Mouse (Mus musculus) heart, embryonic 12.5 days (tissue): ENCODE data around the gene Plpp1. TPM values are rescaled to one million over a fixed set of nuclear protein-coding genes. Genes with fewer than 3 reads are reported as not detected.

Source experiments
- polyA plus RNA-seq: library from polyadenylated mRNA; unstranded; fragments of >200 nt; fragmentation: Nextera tagmentation; extraction: Ambion mirVana; gene quantifications from 2 replicates; pipeline ENCODE4 v1.2.1, GENCODE M21; 2016

The Plpp1 gene
- polyA plus RNA-seq, 1 experiment from 2014 or later, result 46.9 TPM

Other genes with a start within 250 kb of the Plpp1 start
- 0.11 and 0.13 TPM in 2 replicates for gene Il31ra, start 206.4 kb upstream of the Plpp1 start, polyA plus RNA-seq
- gene Ddx4, start 148.3 kb upstream of the Plpp1 start, polyA plus RNA-seq, result 1.1 and 1.5 TPM in 2 replicates
- gene Slc38a9, start 140.0 kb upstream of the Plpp1 start, polyA plus RNA-seq, result 12.9 and 13.7 TPM in 2 replicates
- gene Mtrex, start 126.6 kb downstream of the Plpp1 start, polyA plus RNA-seq, result 58.3 and 60.6 TPM in 2 replicates
- gene Dhx29, start 126.7 kb downstream of the Plpp1 start, polyA plus RNA-seq, result 18.0 and 19.7 TPM in 2 replicates
- 0.14 TPM in 1 of 2 replicates, not detected in the other for gene Ccno, start 187.0 kb downstream of the Plpp1 start, polyA plus RNA-seq
- gene Mcidas, start 193.1 kb downstream of the Plpp1 start, polyA plus RNA-seq, result not detected in 2 replicates
- not detected in 2 replicates for gene Cdc20b, start 234.3 kb downstream of the Plpp1 start, polyA plus RNA-seq
- 142 and 148 TPM in 2 replicates for gene Gpx8, start 245.6 kb downstream of the Plpp1 start, polyA plus RNA-seq